Mouse (Mus musculus) CH12F3 (cell line): Measurements from ENCODE around the gene Ass1.

Experiments used
- in situ Hi-C: fragments of 300-500 bp; cut with MboI; formaldehyde crosslinking; loops from 2 replicates; pipeline ENCODE4 v1.14.3; 2020; ENCODE audit warnings: low sequenced_read_pairs

Ass1 gene

DNA sequence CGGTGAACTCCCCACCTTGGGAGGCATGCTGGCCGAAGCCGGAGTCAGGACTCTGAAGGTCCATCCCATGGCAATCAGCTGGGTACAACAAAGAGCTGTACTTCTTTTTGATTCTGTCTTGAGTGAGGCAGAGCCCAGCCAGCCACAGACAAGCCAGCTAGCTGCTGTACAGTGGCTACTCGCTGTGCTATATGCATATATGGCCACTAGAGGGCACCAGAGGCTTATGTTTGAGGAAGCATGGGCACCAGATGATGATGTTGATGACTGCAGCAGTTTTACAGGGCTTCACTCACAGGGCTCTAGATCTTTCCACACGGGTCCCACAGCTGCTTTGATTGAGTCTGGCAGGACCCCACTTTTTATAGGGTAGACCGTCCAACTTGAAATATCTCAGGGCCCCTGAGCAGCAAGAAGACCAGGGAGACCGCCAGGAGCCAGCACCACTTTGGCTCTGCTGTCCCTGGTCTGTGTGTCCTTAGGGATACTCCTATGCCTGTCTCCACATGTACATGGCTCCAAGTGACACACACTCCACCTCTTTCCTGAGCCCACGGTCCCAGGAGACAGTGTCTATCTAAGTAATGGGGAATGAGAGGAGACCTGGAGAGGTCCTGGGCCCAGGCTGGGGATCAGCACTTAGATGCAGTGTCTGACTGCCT is 13.0 kb downstream of the Ass1 start:
- in situ Hi-C loops = loop anchor here (10.0 to 25.0 kb wide), 2 partner anchors 172 to 304 kb away; no protein-coding TSS in a partner anchor

- in situ Hi-C loops = loop anchor here (10.0 to 25.0 kb wide), 2 partner anchors 171 to 303 kb away; no protein-coding TSS in a partner anchor
Observed at GRCm38 (mm10) chr2:31484187-31484586, 14.2 kb downstream of the Ass1 start.

DNA sequence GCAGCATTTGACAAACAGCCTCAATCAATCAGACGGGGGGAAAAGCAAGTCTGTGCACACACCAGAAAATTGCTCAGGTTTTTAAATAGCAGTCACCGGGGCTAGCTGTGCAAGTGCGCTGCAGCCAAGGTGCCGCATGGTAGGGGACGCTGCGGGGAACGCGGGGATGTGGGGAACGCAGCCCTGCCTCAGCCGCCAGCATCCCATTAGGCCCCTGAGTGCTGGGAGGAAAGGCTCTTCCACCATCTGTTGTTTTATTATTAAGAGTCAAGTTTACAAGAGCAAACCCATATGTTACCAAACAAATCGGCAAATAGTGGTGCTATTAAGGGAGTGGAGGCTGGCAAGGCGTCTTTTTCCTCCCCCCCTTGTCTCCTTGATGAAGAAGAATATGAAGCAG is 19.2 kb downstream of the Ass1 start:
- in situ Hi-C loops = loop anchor here (10.0 to 25.0 kb wide), 2 partner anchors 166 to 298 kb away; no protein-coding TSS in a partner anchor

GRCm38 (mm10) chr2:31490556-31490955 is 20.5 kb downstream of the Ass1 start:
- in situ Hi-C loops = loop anchor here (25.0 kb wide), 1 partner anchor 297 kb away; no protein-coding TSS in a partner anchor

- in situ Hi-C loops = loop anchor here (25.0 kb wide), 1 partner anchor 295 kb away; no protein-coding TSS in a partner anchor
Observed at GRCm38 (mm10) chr2:31492308-31492707, 22.3 kb downstream of the Ass1 start.

- in situ Hi-C loops = loop anchor here (25.0 kb wide), 1 partner anchor 294 kb away; no protein-coding TSS in a partner anchor
Observed at GRCm38 (mm10) chr2:31493243-31493642, 23.2 kb downstream of the Ass1 start.

- in situ Hi-C loops = loop anchor here (25.0 kb wide), 1 partner anchor 293 kb away; no protein-coding TSS in a partner anchor
Observed at GRCm38 (mm10) chr2:31494315-31494714, 24.3 kb downstream of the Ass1 start.

DNA sequence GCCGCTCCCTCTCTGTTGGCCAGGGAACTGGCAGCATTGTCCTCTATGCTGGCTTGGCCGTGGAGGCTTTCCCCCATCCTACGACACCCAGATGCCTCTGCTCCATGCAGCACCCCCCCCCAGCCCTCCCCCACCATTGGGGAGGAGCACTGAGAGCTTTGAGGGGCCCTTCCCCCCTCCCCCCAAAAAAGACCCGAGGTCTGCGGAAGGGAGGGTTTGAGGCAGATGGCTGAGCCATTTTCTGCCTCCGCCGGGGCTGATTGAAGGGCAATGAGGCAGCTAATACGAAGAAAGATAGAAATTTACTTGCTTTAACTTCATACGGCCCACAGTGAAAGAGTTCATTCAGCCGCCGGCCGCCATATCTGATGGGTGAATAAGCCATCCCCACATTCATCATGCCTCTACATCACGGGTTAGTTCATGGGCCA is 25.1 kb downstream of the Ass1 start:
- in situ Hi-C loops = loop anchor here (25.0 kb wide), 1 partner anchor 292 kb away; no protein-coding TSS in a partner anchor

DNA sequence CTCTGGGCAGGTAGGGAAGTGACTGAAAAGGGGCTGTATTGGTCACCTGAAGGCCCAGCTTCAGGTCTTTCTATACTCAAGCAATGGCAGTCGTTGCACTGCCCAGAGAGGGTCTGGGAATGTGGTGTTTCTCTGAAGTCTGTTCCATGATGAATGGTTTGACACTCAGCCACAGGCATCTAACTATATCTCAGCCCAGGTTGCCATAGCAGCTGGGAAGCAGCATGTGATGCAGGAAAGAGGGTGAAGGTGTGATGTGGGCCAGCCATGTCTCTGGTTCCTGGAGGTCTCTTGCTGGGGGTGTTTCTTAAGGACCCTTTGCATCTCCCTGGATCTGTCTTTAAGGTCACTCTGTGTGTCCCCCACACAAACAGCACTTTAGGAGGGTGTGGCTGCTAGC is 26.1 kb downstream of the Ass1 start:
- in situ Hi-C loops = loop anchor here (25.0 kb wide), 1 partner anchor 291 kb away; no protein-coding TSS in a partner anchor

DNA sequence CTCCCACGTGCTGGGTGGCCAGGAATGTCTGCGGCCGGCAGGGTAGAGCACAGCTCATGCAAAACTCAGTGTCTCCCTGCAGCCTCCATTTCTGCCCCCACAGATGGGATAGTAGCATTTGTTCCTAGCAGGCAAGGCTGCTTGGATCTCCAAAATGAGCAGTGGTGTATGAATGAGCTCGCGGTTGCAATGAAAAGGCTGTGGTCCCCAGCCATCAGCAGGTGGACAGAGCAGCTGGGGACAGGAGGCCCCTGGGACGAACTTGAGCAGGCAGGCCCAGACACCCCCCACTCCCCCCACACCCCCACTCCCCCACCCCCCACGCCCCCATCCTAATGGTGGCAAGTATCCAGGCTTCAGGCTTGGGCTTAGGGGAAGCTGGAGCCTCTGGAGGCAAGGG is 27.1 kb downstream of the Ass1 start:
- in situ Hi-C loops = loop anchor here (25.0 kb wide), 1 partner anchor 290 kb away; no protein-coding TSS in a partner anchor

- in situ Hi-C loops = loop anchor here (25.0 kb wide), 1 partner anchor 290 kb away; no protein-coding TSS in a partner anchor
Observed at GRCm38 (mm10) chr2:31497635-31498034, 27.6 kb downstream of the Ass1 start.

- in situ Hi-C loops = loop anchor here (25.0 kb wide), 1 partner anchor 288 kb away; no protein-coding TSS in a partner anchor
Observed at GRCm38 (mm10) chr2:31499327-31500291, 29.6 kb downstream of the Ass1 start.

DNA sequence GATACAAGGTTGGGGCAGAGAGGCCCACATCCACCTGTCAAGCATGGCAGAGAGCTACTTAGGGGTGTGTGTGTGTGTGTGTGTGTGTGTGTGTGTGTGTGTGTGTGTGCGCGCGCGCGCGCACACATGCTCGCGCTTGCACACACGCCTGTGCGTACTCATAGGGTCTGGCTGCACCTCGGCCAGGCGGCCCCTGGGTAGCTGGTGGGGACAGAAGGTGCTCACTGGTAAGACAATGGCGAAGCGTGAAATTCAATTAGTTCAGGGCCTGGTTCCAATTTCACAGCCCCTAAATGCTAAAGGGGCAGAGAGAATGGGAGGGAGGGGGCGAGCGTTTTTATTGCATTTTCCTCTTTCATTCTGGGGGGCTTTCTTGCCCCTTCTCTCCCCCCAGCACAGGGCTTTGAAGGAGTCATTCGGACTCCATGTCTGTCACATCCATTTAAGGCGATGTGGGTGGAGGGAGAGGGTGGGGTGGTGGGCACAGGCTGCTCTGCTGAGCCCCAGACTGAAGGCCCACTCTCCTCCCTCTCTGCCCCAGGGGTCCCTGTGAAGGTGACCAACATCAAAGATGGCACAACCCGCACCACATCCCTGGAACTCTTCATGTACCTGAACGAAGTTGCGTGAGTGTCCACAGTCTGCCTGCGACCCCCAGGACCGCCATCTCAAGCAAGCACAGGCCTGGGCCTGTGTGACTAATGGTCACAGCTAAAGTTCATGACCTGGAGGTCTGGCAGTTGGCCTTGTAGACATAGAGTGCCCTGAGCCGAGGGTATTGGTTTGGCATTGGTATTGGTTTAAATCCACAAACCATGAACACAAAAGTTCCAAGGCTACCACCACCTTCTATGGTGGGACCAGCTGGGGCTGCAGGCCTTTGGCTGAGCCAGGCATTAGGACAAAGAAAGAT is 30.5 kb downstream of the Ass1 start:
- in situ Hi-C loops = no loop called here

- in situ Hi-C loops = no loop called here
Observed at GRCm38 (mm10) chr2:31501448-31502130, 31.6 kb downstream of the Ass1 start.

DNA sequence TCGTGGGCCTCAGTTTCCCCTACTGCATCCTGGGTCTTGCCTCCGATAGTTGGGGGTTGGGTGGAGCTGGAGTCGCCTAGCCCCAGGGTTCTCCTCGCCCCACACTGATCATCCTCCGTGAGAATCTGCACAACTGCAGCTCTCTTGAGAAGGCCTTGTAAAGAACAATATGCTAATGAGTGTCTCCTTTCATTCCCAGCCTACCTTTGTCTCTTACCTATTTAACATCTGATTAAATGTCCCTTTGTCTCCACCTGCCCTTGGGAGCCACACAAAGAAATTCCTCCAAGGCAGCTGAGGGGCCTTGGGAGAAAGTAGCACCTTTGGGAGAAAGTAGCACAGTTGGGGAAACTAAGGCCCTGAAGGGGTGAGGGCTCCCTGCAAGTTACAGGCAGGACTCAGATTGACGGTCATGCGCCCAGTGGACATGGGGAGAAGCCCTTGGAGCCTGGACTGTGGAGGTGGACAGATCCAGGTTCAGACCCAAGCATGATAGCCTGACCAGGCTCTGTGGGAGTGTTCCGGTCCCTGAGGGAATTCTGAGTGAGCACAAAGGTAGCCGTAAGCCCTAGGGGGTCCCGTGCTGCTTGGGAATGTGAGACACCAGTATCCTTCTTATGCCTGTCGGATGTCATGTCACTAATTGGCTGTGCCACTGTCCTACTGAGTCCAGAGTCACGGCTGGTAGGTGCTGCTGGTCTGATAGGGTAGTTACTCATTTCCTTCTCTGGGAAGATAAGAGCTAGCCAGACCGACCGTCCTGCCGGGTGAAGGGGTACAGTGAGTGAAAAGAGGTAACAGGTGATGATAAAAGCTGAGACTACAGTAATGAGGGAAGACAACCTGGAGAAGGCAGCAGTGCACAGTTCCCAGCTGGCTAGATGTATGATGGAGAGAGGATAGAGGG is 32.9 kb downstream of the Ass1 start:
- in situ Hi-C loops = no loop called here

DNA sequence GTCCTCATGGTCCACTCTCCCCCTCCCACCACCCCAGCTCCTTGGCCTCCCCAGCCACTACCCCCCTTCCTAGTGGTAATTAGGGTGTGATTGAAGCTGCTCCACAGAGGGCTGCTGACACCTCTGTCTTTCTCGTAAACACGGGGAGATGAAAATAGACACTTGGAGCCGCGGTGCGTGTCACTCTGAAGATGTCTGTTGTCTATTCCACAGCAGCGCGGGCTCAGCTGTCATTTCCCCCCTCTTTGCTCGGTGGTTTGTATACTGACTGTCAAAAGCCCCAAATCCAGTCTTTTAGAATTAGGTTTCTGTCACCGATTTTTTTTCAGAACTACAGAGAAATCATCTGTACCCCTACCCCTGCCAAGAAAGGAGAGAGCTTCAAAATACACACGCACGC is 35.5 kb downstream of the Ass1 start:
- in situ Hi-C loops = no loop called here

- in situ Hi-C loops = no loop called here
Observed at GRCm38 (mm10) chr2:31508851-31509250, 38.8 kb downstream of the Ass1 start.

DNA sequence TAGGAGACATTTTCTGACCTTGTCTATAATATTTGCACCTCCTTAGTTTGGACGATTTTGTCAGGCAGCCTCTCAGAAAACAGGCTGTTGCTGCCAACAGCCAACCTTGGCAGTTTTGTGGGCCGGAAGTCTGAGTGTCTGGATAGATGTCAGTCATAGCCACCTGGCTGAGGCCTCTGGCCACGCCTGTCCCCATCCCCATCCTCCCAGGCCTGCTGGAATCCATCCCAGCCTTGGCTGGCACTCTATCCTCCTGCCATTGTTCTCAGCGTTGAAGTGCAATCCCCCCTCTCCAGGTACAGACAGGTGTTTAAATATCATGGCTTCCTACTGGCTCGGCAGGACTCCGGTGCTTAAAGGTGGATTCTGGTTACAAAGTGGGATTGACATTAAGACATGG is 41.3 kb downstream of the Ass1 start:
- in situ Hi-C loops = no loop called here
